Comparison of ENCODE assay signal across 22 mouse cellular contexts in genomic region chr16:44257476-44257875, GRCm38 (mm10).
"Had no signal": no experiment of that assay in that cellular context is flagged by ENCODE, and none has a peak within 500 bp of the region (broad histone marks: within the 10 kb centered on the region; RNA-seq: fewer than 3 reads in every experiment).

No protein-coding gene starts in this region.

- ATAC-seq: hindbrain, embryonic 16.5 days; intestine, embryonic 16.5 days; midbrain, embryonic 13.5 days; midbrain, embryonic 16.5 days had no signal

- H3K4me2 ChIP-seq: limb, embryonic 12.5 days; limb, embryonic 15.5 days; lung, embryonic 15.5 days; midbrain, embryonic 13.5 days; neural tube, embryonic 13.5 days; stomach, embryonic 15.5 days had no signal

- H3K9ac ChIP-seq: limb, embryonic 12.5 days; limb, embryonic 15.5 days; liver, embryonic 14.5 days; lung, embryonic 15.5 days; midbrain, embryonic 13.5 days; neural tube, embryonic 13.5 days; stomach, embryonic 15.5 days had no signal

- DNase-seq: left cerebral cortex, postnatal 4 days; lung, adult 18-20 months; lung, postnatal 10 days; lung, postnatal 36 days; retina, postnatal 1 day; right cerebral cortex, postnatal 25 days; spleen, adult 18-20 months; thymus, adult 18-20 months; thymus, postnatal 4 days had no signal

- H3K9me3 ChIP-seq: limb, embryonic 12.5 days; limb, embryonic 15.5 days; lung, embryonic 15.5 days; midbrain, embryonic 10.5 days; midbrain, embryonic 13.5 days; neural tube, embryonic 13.5 days; stomach, embryonic 15.5 days had no signal

- H3K4me1 ChIP-seq: limb, embryonic 12.5 days; limb, embryonic 15.5 days; megakaryocyte, embryonic 14.5 days; midbrain, embryonic 10.5 days; midbrain, embryonic 13.5 days; neural tube, embryonic 13.5 days; stomach, embryonic 15.5 days had no signal

- H3K27ac ChIP-seq: limb, embryonic 12.5 days; limb, embryonic 15.5 days; liver, embryonic 14.5 days; lung, embryonic 15.5 days; midbrain, embryonic 10.5 days; midbrain, embryonic 13.5 days; neural tube, embryonic 13.5 days; stomach, embryonic 15.5 days had no signal

- H3K27me3 ChIP-seq: limb, embryonic 12.5 days; limb, embryonic 15.5 days; lung, embryonic 15.5 days; midbrain, embryonic 13.5 days; neural tube, embryonic 13.5 days; stomach, embryonic 15.5 days had no signal

- H3K36me3 ChIP-seq: limb, embryonic 12.5 days; limb, embryonic 15.5 days; lung, embryonic 15.5 days; midbrain, embryonic 10.5 days; midbrain, embryonic 13.5 days; neural tube, embryonic 13.5 days; stomach, embryonic 15.5 days had no signal

- H3K4me3 ChIP-seq: limb, embryonic 12.5 days; limb, embryonic 15.5 days; lung, embryonic 15.5 days; megakaryocyte, embryonic 14.5 days; midbrain, embryonic 10.5 days; midbrain, embryonic 13.5 days; myocyte; neural tube, embryonic 13.5 days; stomach, embryonic 15.5 days had no signal
